Mouse (Mus musculus): ENCODE results near the gene Itgb7. TPM values are rescaled to one million over a fixed set of nuclear protein-coding genes. Genes with fewer than 3 reads are reported as not detected.

The Itgb7 gene
- polyA plus RNA-seq, 1 experiment from 2014 or later = 2.0 TPM

GRCm38 (mm10) chr15:102250521-102250920 lies 18.8 kb upstream of the Itgb7 start:
- H3K4me2 ChIP-seq (ENCODE audit: low read length) = no peak overlapping the region
- H3K27me3 ChIP-seq (replicated peaks; ENCODE audit: control insufficient read depth, insufficient read depth, low read length) = peaks cover 13% of the 10 kb centered on the region
- H3K9me3 ChIP-seq (ENCODE audit: control insufficient read depth, low read length) = no peaks in the 10 kb centered on the region
- ATAC-seq = no peak
- H3K9ac ChIP-seq (ENCODE audit: low read depth, low read length) = no peak overlapping the region
- no peak overlapping the region for H3K27ac ChIP-seq (ENCODE audit: low read depth, low read length)
- H3K36me3 ChIP-seq (ENCODE audit: control insufficient read depth, insufficient read depth, low read length) = no peaks in the 10 kb centered on the region
- peaks cover 12% of the 10 kb centered on the region for H3K4me1 ChIP-seq (ENCODE audit: control insufficient read depth, insufficient read depth, low read depth, low read length)
- H3K4me3 ChIP-seq (ENCODE audit: low read length) = no peak overlapping the region
- 61% methylated on average over 5 of the region's 5 CpGs for WGBS

- H3K27me3 ChIP-seq (replicated peaks; ENCODE audit: control insufficient read depth, insufficient read depth, low read length) = peaks cover 11% of the 10 kb centered on the region
- H3K4me1 ChIP-seq (ENCODE audit: control insufficient read depth, insufficient read depth, low read depth, low read length) = peaks cover 17% of the 10 kb centered on the region
- no peak overlapping the region for H3K4me3 ChIP-seq (ENCODE audit: low read length)
- no peak overlapping the region for H3K9ac ChIP-seq (ENCODE audit: low read depth, low read length)
- no peaks in the 10 kb centered on the region for H3K9me3 ChIP-seq (ENCODE audit: control insufficient read depth, low read length)
- no peak overlapping the region for H3K4me2 ChIP-seq (ENCODE audit: low read length)
- WGBS = 49% methylated on average over 9 of the region's 9 CpGs
- no peak for ATAC-seq
- H3K36me3 ChIP-seq (ENCODE audit: control insufficient read depth, insufficient read depth, low read length) = no peaks in the 10 kb centered on the region
- no peak overlapping the region for H3K27ac ChIP-seq (ENCODE audit: low read depth, low read length)
Observed at GRCm38 (mm10) chr15:102249967-102250366, 18.2 kb upstream of the Itgb7 start.

GRCm38 (mm10) chr15:102249251-102249691 lies 17.5 kb upstream of the Itgb7 start:
- 7% methylated on average over 13 of the region's 13 CpGs for WGBS
- peak overlapping the region; percentile 30; the same call in 1 of the 2 replicates for H3K4me2 ChIP-seq (ENCODE audit: low read length)
- peak overlapping the region; percentile 41; the same call in 1 of the 2 replicates for H3K9ac ChIP-seq (ENCODE audit: low read depth, low read length)
- no peak for ATAC-seq
- H3K4me1 ChIP-seq (ENCODE audit: control insufficient read depth, insufficient read depth, low read depth, low read length) = peaks cover 23% of the 10 kb centered on the region
- no peaks in the 10 kb centered on the region for H3K9me3 ChIP-seq (ENCODE audit: control insufficient read depth, low read length)
- no peak overlapping the region for H3K27ac ChIP-seq (ENCODE audit: low read depth, low read length)
- no peak overlapping the region for H3K4me3 ChIP-seq (ENCODE audit: low read length)
- peaks cover 11% of the 10 kb centered on the region for H3K27me3 ChIP-seq (replicated peaks; ENCODE audit: control insufficient read depth, insufficient read depth, low read length)
- no peaks in the 10 kb centered on the region for H3K36me3 ChIP-seq (ENCODE audit: control insufficient read depth, insufficient read depth, low read length)

- H3K36me3 ChIP-seq (ENCODE audit: control insufficient read depth, insufficient read depth, low read length) = no peaks in the 10 kb centered on the region
- H3K27ac ChIP-seq (ENCODE audit: low read depth, low read length) = no peak overlapping the region
- no peak overlapping the region for H3K9ac ChIP-seq (ENCODE audit: low read depth, low read length)
- no peaks in the 10 kb centered on the region for H3K9me3 ChIP-seq (ENCODE audit: control insufficient read depth, low read length)
- 8% methylated on average over 3 of the region's 3 CpGs for WGBS
- no peak for ATAC-seq
- H3K27me3 ChIP-seq (replicated peaks; ENCODE audit: control insufficient read depth, insufficient read depth, low read length) = peaks cover 13% of the 10 kb centered on the region
- H3K4me2 ChIP-seq (ENCODE audit: low read length) = peak overlapping the region; percentile 30; the same call in 1 of the 2 replicates
- no peak overlapping the region for H3K4me3 ChIP-seq (ENCODE audit: low read length)
- H3K4me1 ChIP-seq (ENCODE audit: control insufficient read depth, insufficient read depth, low read depth, low read length) = peaks cover 24% of the 10 kb centered on the region
Observed at GRCm38 (mm10) chr15:102248812-102249191, 17.1 kb upstream of the Itgb7 start.

GRCm38 (mm10) chr15:102248131-102248811 lies 16.5 kb upstream of the Itgb7 start:
- peak overlapping the region; percentile 64 for H3K4me3 ChIP-seq (ENCODE audit: low read length)
- no peaks in the 10 kb centered on the region for H3K9me3 ChIP-seq (ENCODE audit: control insufficient read depth, low read length)
- ATAC-seq = no peak
- peaks cover 18% of the 10 kb centered on the region for H3K27me3 ChIP-seq (replicated peaks; ENCODE audit: control insufficient read depth, insufficient read depth, low read length)
- H3K27ac ChIP-seq (ENCODE audit: low read depth, low read length) = peak overlapping the region; percentile 85
- 9% methylated on average over 8 of the region's 8 CpGs for WGBS
- peaks cover 28% of the 10 kb centered on the region for H3K4me1 ChIP-seq (ENCODE audit: control insufficient read depth, insufficient read depth, low read depth, low read length)
- H3K9ac ChIP-seq (ENCODE audit: low read depth, low read length) = peak overlapping the region; percentile 82
- no peaks in the 10 kb centered on the region for H3K36me3 ChIP-seq (ENCODE audit: control insufficient read depth, insufficient read depth, low read length)
- peak overlapping the region; percentile 100 for H3K4me2 ChIP-seq (ENCODE audit: low read length)

GRCm38 (mm10) chr15:102247252-102248130 lies 15.7 kb upstream of the Itgb7 start:
- Histone ChIP-seq H3K27me3 (replicated peaks; ENCODE audit: control insufficient read depth, insufficient read depth, low read length) (peaks cover 26% of the 10 kb centered on the region), H3K4me1 (ENCODE audit: control insufficient read depth, insufficient read depth, low read depth, low read length) (peaks cover 30% of the 10 kb centered on the region), H3K27ac (ENCODE audit: low read depth, low read length) (peak overlapping the region; percentile 85), H3K36me3 (ENCODE audit: control insufficient read depth, insufficient read depth, low read length) (no peaks in the 10 kb centered on the region), H3K9ac (ENCODE audit: low read depth, low read length) (peak overlapping the region; percentile 82), H3K9me3 (ENCODE audit: control insufficient read depth, low read length) (no peaks in the 10 kb centered on the region), H3K4me2 (ENCODE audit: low read length) (peak overlapping the region; percentile 100), H3K4me3 (ENCODE audit: low read length) (peak overlapping the region; percentile 64)
- WGBS = under 1% methylated on average over 51 of the region's 65 CpGs
- peak; percentile 28 for ATAC-seq

- WGBS = under 1% methylated on average over 34 of the region's 35 CpGs
- Histone ChIP-seq H3K4me2 (ENCODE audit: low read length) (peak overlapping the region; percentile 100), H3K9ac (ENCODE audit: low read depth, low read length) (peak overlapping the region; percentile 82), H3K36me3 (ENCODE audit: control insufficient read depth, insufficient read depth, low read length) (no peaks in the 10 kb centered on the region), H3K4me1 (ENCODE audit: control insufficient read depth, insufficient read depth, low read depth, low read length) (peaks cover 30% of the 10 kb centered on the region), H3K4me3 (ENCODE audit: low read length) (peak overlapping the region; percentile 64), H3K27ac (ENCODE audit: low read depth, low read length) (peak overlapping the region; percentile 85), H3K9me3 (ENCODE audit: control insufficient read depth, low read length) (no peaks in the 10 kb centered on the region), H3K27me3 (replicated peaks; ENCODE audit: control insufficient read depth, insufficient read depth, low read length) (peaks cover 28% of the 10 kb centered on the region)
- peak; percentile 79 for ATAC-seq
Observed at GRCm38 (mm10) chr15:102246866-102247251, 15.1 kb upstream of the Itgb7 start.

GRCm38 (mm10) chr15:102245891-102246741 lies 14.4 kb upstream of the Itgb7 start:
- Histone ChIP-seq H3K36me3 (ENCODE audit: control insufficient read depth, insufficient read depth, low read length) (no peaks in the 10 kb centered on the region), H3K9ac (ENCODE audit: low read depth, low read length) (peak overlapping the region; percentile 82), H3K9me3 (ENCODE audit: control insufficient read depth, low read length) (no peaks in the 10 kb centered on the region), H3K27me3 (replicated peaks; ENCODE audit: control insufficient read depth, insufficient read depth, low read length) (peaks cover 26% of the 10 kb centered on the region), H3K4me2 (ENCODE audit: low read length) (peak overlapping the region; percentile 100), H3K4me3 (ENCODE audit: low read length) (peak overlapping the region; percentile 64), H3K27ac (ENCODE audit: low read depth, low read length) (peak overlapping the region; percentile 85), H3K4me1 (ENCODE audit: control insufficient read depth, insufficient read depth, low read depth, low read length) (peaks cover 30% of the 10 kb centered on the region)
- ATAC-seq = peak; percentile 85
- under 1% methylated on average over 41 of the region's 44 CpGs for WGBS

Data from hindbrain, embryonic 16.5 days (tissue).